Mouse (Mus musculus): ENCODE measurements at regions not wholly inside any gene's neighbourhood (a gene's known extent, or its start where the extent isn't known, plus 50 kb on each side); places are given as distances from the start of the nearest gene placed in this dataset.

DNA sequence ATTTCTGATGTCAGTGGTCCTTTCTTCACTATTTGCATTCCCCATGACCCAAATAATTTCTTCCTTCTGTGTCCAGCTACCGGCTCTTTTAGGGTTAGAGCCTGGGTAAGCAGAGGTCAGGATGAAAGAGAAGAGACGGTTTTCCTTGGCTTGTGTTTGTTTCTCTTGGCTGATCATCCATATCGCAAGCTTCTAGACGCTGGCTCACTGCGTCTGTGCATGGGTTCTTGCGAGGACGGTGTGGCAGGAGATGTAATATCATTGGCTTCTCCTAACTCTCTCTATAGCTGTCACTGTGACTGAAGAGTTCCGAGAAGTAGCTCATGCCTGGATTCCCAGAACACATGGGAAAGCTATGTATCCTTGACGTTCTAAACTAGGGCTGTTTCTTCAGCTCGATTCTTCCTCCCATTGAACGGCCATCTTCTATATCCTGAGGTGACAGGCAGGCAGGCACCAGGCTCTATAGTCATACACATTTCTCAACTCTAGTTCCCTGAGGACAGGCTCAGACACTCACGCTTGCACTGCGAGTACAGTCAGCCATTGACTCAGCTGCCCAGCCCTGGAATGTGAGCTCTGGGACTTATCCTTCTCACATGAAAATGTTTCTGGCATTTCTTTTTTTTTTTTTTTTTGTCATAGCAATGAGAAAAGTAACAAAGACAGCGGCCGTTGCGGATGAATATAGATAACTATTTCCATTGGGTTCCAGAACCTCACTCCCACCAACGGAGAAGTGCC, 85.0 kb downstream of the Bach1 start:
- DNase-seq (ENCODE audit: low read depth, low spot score), result no peak

DNA sequence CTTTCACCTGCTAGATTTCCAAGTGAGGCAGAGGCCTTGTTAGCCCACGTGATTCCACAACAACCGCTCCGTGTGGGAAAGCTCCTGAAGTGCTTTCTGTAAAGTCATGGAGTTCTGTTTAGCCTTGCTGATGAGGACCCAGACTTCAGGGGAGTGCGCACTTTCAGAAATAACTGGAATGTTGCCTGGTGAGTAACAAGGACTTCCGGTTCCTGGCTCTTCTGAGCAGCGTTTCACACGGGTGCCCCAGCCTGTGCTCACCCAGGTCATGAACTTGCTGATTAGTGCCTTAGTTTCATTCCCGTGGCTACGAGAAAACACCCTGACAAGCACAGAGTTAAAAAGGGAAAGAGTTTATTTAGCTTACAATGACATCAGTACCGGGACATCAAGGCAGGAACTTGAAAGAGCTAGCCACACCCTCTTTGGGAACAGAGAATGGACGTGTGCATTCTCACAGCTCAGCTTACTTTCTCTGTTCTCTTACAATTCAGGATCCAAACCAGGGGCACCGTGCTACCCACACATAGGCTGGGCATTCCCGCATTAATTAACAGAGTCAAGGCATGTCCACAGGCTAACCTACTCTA, 85.8 kb downstream of the Bach1 start:
- DNase-seq (ENCODE audit: low read depth, low spot score), result no peak

DNA sequence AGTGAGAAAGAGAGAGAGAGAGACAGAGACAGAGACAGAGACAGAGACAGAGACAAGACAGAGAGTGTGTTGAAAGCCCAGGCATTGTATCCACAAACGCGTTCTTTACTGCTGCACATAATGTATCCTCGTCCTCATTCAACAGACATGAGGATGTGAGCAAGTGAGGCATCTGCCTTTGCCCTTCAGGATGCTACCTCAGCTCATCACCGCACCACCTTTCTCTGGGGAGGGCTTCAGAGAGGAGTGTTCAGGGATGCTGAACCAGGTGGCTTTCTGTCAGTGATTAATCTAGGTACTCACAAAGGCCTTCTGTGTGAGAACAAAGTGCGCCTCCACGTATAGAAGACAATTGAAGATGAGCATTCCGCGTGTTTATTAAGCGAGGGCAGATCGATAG, 90.8 kb downstream of the Bach1 start:
- DNase-seq (ENCODE audit: low read depth, low spot score), result no peak

DNA sequence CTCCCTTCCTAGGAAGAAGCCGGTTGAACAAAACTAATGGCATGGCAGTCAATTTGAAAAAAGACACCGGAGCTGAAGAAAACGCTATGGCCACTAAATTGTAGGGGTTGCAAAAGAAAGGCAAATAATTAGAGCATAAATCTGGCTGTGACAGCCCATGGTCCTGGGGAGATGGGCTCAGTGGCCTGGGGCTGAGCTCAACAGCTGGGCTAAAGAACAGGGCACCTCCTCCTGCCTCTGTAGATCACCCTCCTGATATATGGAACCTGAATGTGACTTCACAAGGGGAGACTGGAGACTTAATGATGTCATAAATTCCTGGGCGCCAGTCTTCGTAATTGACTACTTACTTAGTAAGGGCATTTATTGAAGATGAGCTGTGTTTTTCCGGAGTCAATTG, 91.2 kb downstream of the Bach1 start:
- DNase-seq (ENCODE audit: low read depth, low spot score), result no peak

DNA sequence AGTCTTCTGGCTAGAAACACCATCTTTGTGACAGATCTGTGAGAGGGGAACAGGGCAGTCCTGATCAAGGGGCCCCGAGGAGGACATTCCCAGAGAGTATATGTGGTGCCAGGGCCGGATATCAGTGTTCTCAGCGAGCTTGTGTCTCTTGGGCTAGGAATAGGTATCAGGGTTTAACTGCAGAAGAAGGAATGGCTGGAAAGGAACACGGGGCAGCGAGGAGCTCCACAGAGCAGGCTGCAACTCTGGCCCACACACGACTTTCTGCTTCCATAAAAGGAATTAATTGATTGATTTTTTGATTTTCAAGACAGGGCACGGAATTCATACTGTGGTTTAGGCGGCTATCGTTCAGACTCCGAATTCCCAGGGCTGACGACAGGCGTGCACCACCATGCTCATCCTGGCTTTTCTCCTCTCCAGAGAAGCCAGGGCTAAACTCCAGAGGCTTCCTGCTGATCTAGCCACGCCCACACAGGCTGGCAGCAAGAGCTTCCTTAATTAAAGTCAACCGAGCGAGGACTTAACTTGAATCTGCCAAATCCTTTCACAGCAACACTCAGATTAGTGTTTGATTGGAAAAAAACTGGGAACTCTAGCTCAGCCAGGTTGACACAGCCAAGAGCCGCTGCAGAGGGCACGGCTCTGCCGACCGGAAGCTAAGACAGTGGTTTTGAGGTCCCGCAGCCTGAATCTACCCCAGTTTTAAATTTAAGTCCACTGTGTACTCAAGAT, 97.9 kb downstream of the Bach1 start:
- peak; percentile 32 for DNase-seq (ENCODE audit: low read depth, low spot score)

DNA sequence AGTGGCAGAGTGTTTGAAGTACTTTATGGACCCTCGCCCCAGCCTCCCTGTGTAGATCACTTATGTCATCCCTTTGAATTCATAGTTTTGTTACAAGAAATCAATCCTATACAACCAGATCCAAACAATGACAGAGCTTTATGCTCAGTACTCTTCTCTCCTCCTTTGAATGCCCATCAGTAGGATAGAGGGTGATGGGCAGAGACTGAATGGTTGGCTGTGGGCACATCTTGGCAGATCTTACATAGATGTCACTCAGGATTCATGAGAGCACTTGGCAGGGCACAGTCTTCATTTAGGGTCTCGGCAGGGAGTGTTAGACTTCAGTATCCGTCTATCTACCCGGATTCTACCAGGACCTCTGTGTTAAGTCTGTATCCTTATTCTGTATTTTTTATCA, 103.6 kb downstream of the Bach1 start:
- no peak for DNase-seq (ENCODE audit: low read depth, low spot score)

DNA sequence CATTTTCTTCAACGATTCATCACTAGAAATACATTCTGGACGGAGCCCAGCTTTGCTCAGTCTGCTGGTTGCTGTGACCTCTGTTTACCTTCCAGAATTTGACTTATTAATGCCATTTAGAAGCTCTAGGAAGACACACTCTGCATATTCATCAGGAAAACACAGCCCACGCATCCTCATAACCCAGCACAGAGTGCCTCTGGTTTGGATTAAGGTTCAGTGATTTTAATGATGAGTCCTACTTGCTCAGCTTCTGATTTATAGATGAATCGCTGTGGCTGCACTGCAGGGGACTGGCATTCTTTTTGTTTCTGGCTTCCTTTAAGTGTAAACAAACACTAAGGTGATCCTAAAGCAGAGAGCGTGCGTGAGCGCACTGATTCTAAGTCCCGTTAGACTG, 118.8 kb downstream of the Bach1 start:
- DNase-seq (ENCODE audit: low read depth, low spot score), result no peak

DNA sequence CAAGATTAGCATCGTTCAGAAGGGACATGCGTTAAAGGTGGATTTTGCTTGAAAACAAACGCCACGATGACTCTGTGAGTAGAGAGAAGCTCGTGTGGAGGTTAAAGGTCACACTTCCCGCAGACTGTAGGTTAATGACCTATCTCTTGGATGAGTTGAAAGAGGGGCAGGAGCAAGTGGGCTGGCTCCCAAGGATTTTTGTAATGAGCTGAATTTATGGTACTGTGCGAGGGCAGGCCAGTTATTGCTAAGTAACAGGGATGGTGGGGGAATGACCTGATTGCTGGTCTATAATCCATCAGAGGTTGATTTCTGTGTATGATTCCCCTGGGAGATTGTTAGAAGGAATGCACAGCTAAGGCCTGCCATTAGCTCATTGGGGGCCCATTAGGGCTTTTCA, 135.6 kb downstream of the Bach1 start:
- DNase-seq (ENCODE audit: low read depth, low spot score), result no peak

DNA sequence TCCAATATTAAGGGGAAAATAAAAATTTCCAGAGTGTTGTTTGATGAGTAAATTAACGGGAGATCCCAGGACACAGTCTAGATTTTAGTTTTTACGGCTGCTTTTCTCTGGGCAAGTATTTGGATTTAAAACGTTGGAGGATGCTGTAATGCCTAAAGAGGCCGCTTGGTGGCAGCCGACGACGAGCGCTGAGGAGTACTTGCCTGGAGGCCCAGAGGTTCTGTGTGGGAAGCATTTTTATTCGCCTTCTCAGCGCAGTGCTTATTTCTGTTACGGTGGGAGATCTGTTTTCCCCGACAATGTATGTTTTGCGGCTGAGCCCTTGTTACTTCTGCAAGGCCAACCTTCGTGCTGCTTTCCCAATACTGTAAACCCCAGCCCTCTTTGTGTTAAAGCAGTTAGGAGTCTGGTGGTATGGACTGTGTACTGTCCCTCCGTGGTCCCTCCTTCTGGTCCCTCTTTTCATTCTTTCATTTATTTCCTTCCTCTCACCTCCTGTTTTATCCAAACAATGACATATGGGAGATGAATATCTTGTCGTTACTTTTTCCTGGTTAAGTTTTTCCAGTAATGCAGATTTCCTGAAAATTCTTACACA, 142.3 kb downstream of the Bach1 start:
- peak; percentile 56 for DNase-seq (ENCODE audit: low read depth, low spot score)

Data from telencephalon, adult 2 months (tissue).